Mouse (Mus musculus) lung, adult 2 months (tissue): Measurements from ENCODE around the gene Ntm.

ENCODE experiments used
- CTCF ChIP-seq: fragments of 200-500 bp; IDR thresholded peaks from 2 replicates; pipeline ENCODE4 v1.5.1; 2011; ENCODE audit warnings: mild to moderate bottlenecking, low read length, control low read depth; ENCODE audit not compliant: insufficient read depth
- POLR2A ChIP-seq: fragments of 200-500 bp; IDR thresholded peaks from 2 replicates; pipeline ENCODE4 v1.6.1; 2011; ENCODE audit warnings: low read depth, mild to moderate bottlenecking, control low read depth, low read length, borderline replicate concordance; ENCODE audit errors: extremely low read depth

- TF ChIP-seq POLR2A (no peak), CTCF (no peak)
These were observed 175.5 kb downstream of the Ntm start for GRCm38 (mm10) chr9:29787408-29787807.
